Mouse (Mus musculus): ENCODE data around the gene Tcp11l2.

The Tcp11l2 gene

GRCm38 (mm10) chr10:84641576-84641975 is 65.2 kb downstream of the Tcp11l2 start:
- in situ Hi-C loops (cut with MboI; ENCODE audit: unreplicated experiment in 2 of 2), result loop anchor here (5.0 to 25.0 kb wide), 8 partner anchors 131 to 1246 kb away; partner anchors contain the start of gene Mterf2 (in 2 of the 2)

GRCm38 (mm10) chr10:84645940-84646339 is 69.5 kb downstream of the Tcp11l2 start:
- in situ Hi-C loops (cut with MboI; ENCODE audit: unreplicated experiment in 2 of 2), result loop anchor here (10.0 to 25.0 kb wide), 4 partner anchors 189 to 1241 kb away; partner anchors contain the start of gene Mterf2 (in 2 of the 2)

- in situ Hi-C loops (cut with MboI; ENCODE audit: unreplicated experiment in 2 of 2), result loop anchor here (10.0 to 25.0 kb wide), 4 partner anchors 188 to 1241 kb away; partner anchors contain the start of gene Mterf2 (in 2 of the 2)
These were observed 70.2 kb downstream of the Tcp11l2 start for GRCm38 (mm10) chr10:84646506-84647102.

- in situ Hi-C loops (cut with MboI; ENCODE audit: unreplicated experiment in 2 of 2), result loop anchor here (10.0 to 25.0 kb wide), 4 partner anchors 188 to 1240 kb away; partner anchors contain the start of gene Mterf2 (in 2 of the 2)
These were observed 70.8 kb downstream of the Tcp11l2 start for GRCm38 (mm10) chr10:84647264-84647663.

- in situ Hi-C loops (cut with MboI; ENCODE audit: unreplicated experiment in 2 of 2), result loop anchor here (10.0 to 25.0 kb wide), 4 partner anchors 186 to 1238 kb away; partner anchors contain the start of gene Mterf2 (in 2 of the 2)
These were observed 72.5 kb downstream of the Tcp11l2 start for GRCm38 (mm10) chr10:84648911-84649310.

GRCm38 (mm10) chr10:84654029-84654428 is 77.6 kb downstream of the Tcp11l2 start:
- in situ Hi-C loops (cut with MboI; ENCODE audit: unreplicated experiment in 2 of 2), result no loop called here

GRCm38 (mm10) chr10:84654731-84655130 is 78.3 kb downstream of the Tcp11l2 start:
- in situ Hi-C loops (cut with MboI; ENCODE audit: unreplicated experiment in 2 of 2), result no loop called here

- in situ Hi-C loops (cut with MboI; ENCODE audit: unreplicated experiment in 2 of 2), result no loop called here
These were observed 80.2 kb downstream of the Tcp11l2 start for GRCm38 (mm10) chr10:84656618-84657017.

GRCm38 (mm10) chr10:84657437-84658087 is 81.1 kb downstream of the Tcp11l2 start:
- in situ Hi-C loops (cut with MboI; ENCODE audit: unreplicated experiment in 2 of 2), result no loop called here

GRCm38 (mm10) chr10:84658088-84658848 is 81.8 kb downstream of the Tcp11l2 start:
- in situ Hi-C loops (cut with MboI; ENCODE audit: unreplicated experiment in 2 of 2), result no loop called here

GRCm38 (mm10) chr10:84659281-84659680 is 82.9 kb downstream of the Tcp11l2 start:
- in situ Hi-C loops (cut with MboI; ENCODE audit: unreplicated experiment in 2 of 2), result no loop called here

- in situ Hi-C loops (cut with MboI; ENCODE audit: unreplicated experiment in 2 of 2), result no loop called here
These were observed 85.7 kb downstream of the Tcp11l2 start for GRCm38 (mm10) chr10:84662138-84662537.

Measured in v-Abl transformed pro-B cells (cell line).